Mouse (Mus musculus): ENCODE data around the gene Hyal1. TPM values are rescaled to one million over a fixed set of nuclear protein-coding genes. Genes with fewer than 3 reads are reported as not detected.
A peak's percentile ranks its signal among the peaks of the same experiment; 100 is the strongest.

Hyal1 gene
- total RNA-seq, 2 experiments from 2014 or later = 4.6 to 4.8 TPM

GRCm38 (mm10) chr9:107615035-107615434 is 38.3 kb downstream of the Hyal1 start:
- no peak for DNase-seq (ENCODE audit: low spot score in 2 of 2)

- no peak for DNase-seq (ENCODE audit: low spot score in 2 of 2)
Observed at GRCm38 (mm10) chr9:107617461-107617860, 40.7 kb downstream of the Hyal1 start.

GRCm38 (mm10) chr9:107618098-107618497 is 41.4 kb downstream of the Hyal1 start:
- no peak for DNase-seq (ENCODE audit: low spot score in 2 of 2)

- no peak for DNase-seq (ENCODE audit: low spot score in 2 of 2)
Observed at GRCm38 (mm10) chr9:107618778-107619545, 42.2 kb downstream of the Hyal1 start.

- no peak for DNase-seq (ENCODE audit: low spot score in 2 of 2)
Observed at GRCm38 (mm10) chr9:107619546-107619879, 42.8 kb downstream of the Hyal1 start.

GRCm38 (mm10) chr9:107620954-107621353 is 44.2 kb downstream of the Hyal1 start:
- no peak for DNase-seq (ENCODE audit: low spot score in 2 of 2)

- no peak for DNase-seq (ENCODE audit: low spot score in 2 of 2)
Observed at GRCm38 (mm10) chr9:107624539-107624938, 47.8 kb downstream of the Hyal1 start.

- DNase-seq (ENCODE audit: low spot score in 2 of 2) = no peak
Observed at GRCm38 (mm10) chr9:107624951-107625350, 48.2 kb downstream of the Hyal1 start.

- no peak for DNase-seq (ENCODE audit: low spot score in 2 of 2)
Observed at GRCm38 (mm10) chr9:107625351-107626128, 48.8 kb downstream of the Hyal1 start.

GRCm38 (mm10) chr9:107626158-107626843 is 49.6 kb downstream of the Hyal1 start:
- DNase-seq (ENCODE audit: low spot score in 2 of 2) = peak in 1 of 2 experiments; percentile 59

GRCm38 (mm10) chr9:107626844-107627277 is 50.1 kb downstream of the Hyal1 start:
- peak; percentile 78 to 90 for DNase-seq (ENCODE audit: low spot score in 2 of 2)

GRCm38 (mm10) chr9:107627387-107628255 is 50.9 kb downstream of the Hyal1 start:
- no peak for DNase-seq (ENCODE audit: low spot score in 2 of 2)

GRCm38 (mm10) chr9:107628721-107629410 is 52.1 kb downstream of the Hyal1 start:
- DNase-seq (ENCODE audit: low spot score in 2 of 2) = no peak

GRCm38 (mm10) chr9:107629411-107629730 is 52.6 kb downstream of the Hyal1 start:
- no peak for DNase-seq (ENCODE audit: low spot score in 2 of 2)

GRCm38 (mm10) chr9:107629901-107630425 is 53.2 kb downstream of the Hyal1 start:
- DNase-seq (ENCODE audit: low spot score in 2 of 2) = no peak

GRCm38 (mm10) chr9:107630576-107630975 is 53.8 kb downstream of the Hyal1 start:
- DNase-seq (ENCODE audit: low spot score in 2 of 2) = peak in 1 of 2 experiments; percentile 35
